Mouse (Mus musculus): Measurements from ENCODE around the gene Nap1l1.

GRCm38 (mm10) chr10:111505406-111505805 is 32.4 kb downstream of the Nap1l1 start:
- TF ChIP-seq CTCF (IDR thresholded peaks at IDR 0.05; ENCODE audit: extremely low read depth, insufficient read depth, low read length) (no peak), POLR2A (IDR thresholded peaks at IDR 0.05; ENCODE audit: extremely low read depth, insufficient read depth, low read length) (no peak)
